Mouse (Mus musculus) heart, embryonic 15.5 days (tissue): ENCODE measurements around the gene Gpr12. TPM values are rescaled to one million over a fixed set of nuclear protein-coding genes. Genes with fewer than 3 reads are reported as not detected.

Experiments
- polyA plus RNA-seq: library from polyadenylated mRNA; unstranded; fragments of >200 nt; fragmentation: Nextera tagmentation; extraction: Ambion mirVana; gene quantifications from 2 replicates; pipeline ENCODE4 v1.2.1, GENCODE M21; 2015

Gpr12 gene
- polyA plus RNA-seq, 1 experiment from 2014 or later: not detected

Other genes starting within 250 kb of the Gpr12 start
- gene Wasf3, start 200.3 kb downstream of the Gpr12 start, polyA plus RNA-seq: 0.11 and 0.37 TPM in 2 replicates
- not detected in 2 replicates for gene Gm6408, start 103.3 kb downstream of the Gpr12 start, polyA plus RNA-seq
- gene Gm6370, start 93.9 kb downstream of the Gpr12 start, polyA plus RNA-seq: not detected in 2 replicates
- gene 4930449I24Rik, start 82.8 kb downstream of the Gpr12 start, polyA plus RNA-seq: not detected in 2 replicates
- not detected in 2 replicates for gene Gm3402, start 71.1 kb downstream of the Gpr12 start, polyA plus RNA-seq
- gene Gm3404, start 59.4 kb downstream of the Gpr12 start, polyA plus RNA-seq: not detected in 2 replicates
- gene Gm3409, start 47.6 kb downstream of the Gpr12 start, polyA plus RNA-seq: not detected in 2 replicates
- gene Gm3415, start 29.1 kb downstream of the Gpr12 start, polyA plus RNA-seq: not detected in 2 replicates
- gene Usp12, start 209.8 kb upstream of the Gpr12 start, polyA plus RNA-seq: 9.0 and 10.8 TPM in 2 replicates
- gene Rpl21, start 247.7 kb upstream of the Gpr12 start, polyA plus RNA-seq: 288 and 325 TPM in 2 replicates